Mouse (Mus musculus): ENCODE measurements around the gene Cyth3.

The Cyth3 gene

DNA sequence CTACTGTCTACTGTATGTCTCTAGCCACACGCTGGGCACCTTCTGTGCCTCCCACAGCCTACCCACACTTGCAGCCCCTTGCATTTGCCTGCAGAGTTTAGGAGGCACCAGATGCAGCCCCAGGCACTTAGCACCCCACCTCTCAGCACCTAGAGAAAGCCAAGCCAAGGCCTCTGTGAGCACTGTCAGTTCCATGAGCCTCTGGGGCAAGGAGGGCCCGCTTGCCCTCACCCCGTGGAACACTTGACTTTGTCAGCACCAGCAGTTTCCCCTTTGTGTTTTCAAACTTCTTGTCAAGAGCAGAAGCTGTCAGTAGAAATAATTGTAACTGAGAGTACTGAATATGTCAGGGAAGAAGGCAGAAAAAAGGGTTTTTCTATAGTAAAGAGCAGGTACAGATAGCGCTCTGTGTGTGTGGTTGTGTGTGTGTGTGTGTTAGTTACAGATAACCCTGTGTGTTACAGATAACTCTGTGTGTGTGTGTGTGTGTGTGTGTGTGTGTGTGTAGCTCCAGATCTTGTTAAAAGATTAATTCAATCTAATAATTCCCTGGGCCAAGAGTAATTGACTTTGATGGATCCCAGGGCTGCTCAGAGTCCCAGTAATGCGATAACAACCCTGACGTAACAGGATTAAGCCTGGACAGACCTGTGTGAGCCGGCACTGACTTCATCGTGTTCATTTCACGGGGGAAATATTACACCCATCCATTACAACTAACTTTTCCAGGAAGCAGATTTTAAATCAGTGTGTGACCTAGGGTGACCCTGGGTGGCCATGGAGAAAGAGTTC, 84.0 kb downstream of the Cyth3 start:
- no peak for DNase-seq (ENCODE audit: low spot score)

DNA sequence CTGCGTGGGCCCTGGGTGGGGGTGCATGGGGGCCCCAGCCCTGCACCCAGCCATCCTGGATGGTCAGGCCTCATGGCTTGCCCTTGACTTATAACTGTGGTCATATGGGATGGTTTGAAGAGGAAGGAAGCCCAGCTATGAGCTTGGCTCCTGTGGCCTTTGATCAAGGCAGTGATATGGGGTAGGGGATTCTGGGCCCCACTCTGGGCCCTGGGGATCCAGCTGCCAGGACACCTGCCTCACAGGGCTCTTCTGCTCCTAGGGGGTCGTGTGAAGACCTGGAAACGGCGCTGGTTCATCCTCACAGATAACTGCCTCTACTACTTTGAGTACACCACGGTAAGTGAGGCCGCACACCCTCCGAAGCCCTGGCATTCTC, 84.6 kb downstream of the Cyth3 start:
- DNase-seq (ENCODE audit: low spot score) = no peak

- peak; percentile 62 for DNase-seq (ENCODE audit: low spot score)
These were observed 89.1 kb downstream of the Cyth3 start for GRCm38 (mm10) chr5:143711326-143711725.

- no peak for DNase-seq (ENCODE audit: low spot score)
These were observed 90.0 kb downstream of the Cyth3 start for GRCm38 (mm10) chr5:143712011-143712800.

GRCm38 (mm10) chr5:143721962-143722361, 99.7 kb downstream of the Cyth3 start:
- DNase-seq (ENCODE audit: low spot score) = no peak

GRCm38 (mm10) chr5:143730915-143731314, 108.7 kb downstream of the Cyth3 start:
- DNase-seq (ENCODE audit: low spot score) = no peak

GRCm38 (mm10) chr5:143731483-143732112, 109.4 kb downstream of the Cyth3 start:
- DNase-seq (ENCODE audit: low spot score) = no peak

GRCm38 (mm10) chr5:143732180-143732891, 110.1 kb downstream of the Cyth3 start, which contains the start of gene Usp42:
Usp42 (minus strand) TSS chr5:143732280.
- DNase-seq (ENCODE audit: low spot score) = peak; percentile 92

DNA sequence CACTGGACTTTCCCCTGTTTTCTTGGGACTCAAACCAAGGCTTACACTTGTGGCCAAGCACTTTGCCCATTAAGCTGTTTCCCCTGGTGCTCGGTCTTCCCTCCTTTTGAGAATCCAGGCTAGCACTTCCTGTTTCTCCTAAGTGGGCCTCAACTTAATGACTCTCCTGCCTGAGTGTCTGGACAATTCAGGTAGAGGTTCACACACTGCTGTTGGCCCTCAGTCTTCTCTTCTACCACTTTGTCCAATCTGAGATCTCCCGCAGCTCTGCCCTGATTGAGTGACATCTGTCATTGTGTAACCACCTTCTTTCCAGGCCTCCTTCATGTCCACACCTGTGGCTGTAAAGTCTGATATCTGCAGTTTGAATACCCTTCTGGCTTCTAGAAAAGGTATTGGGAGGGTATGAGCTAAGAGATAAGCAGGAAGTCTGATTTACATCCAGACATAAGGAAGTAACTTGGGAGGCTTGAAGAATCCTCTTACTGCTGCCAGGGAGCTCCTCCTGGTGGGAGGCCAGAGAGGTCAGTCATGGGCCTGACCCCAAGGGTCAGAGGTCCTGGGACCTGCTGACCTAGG, 127.5 kb downstream of the Cyth3 start:
- DNase-seq (ENCODE audit: low spot score) = no peak

DNA sequence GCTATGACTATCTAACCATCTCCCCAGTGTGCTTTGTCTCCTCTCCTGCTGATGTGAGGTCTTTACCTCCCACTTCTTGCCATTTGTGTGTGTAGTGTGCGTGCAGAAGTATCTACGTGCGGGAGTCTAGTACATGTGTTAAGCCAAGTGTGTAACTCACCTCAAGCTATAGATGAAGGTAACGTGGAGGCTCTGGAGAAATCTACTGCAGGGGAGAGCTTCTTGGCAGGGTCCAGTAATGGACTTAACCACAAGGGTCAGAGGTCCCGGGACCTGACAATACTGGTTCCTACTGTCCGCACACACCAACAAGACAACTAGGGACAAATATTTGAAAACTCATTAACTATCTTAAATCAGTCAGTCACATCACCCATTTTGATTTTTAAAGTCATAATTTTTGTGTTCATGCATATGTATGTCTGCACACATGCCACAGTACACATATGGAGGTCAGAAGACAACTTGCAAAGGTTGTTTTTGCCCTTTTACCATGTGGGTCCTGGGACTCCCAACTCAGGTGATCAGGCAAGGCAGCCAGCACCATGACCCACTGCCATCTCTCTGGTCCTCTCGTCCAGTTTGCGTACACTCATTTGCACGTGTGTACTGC, 133.4 kb downstream of the Cyth3 start:
- no peak for DNase-seq (ENCODE audit: low spot score)

GRCm38 (mm10) chr5:143757755-143758443, 135.7 kb downstream of the Cyth3 start:
- peak; percentile 71 for DNase-seq (ENCODE audit: low spot score)

- no peak for DNase-seq (ENCODE audit: low spot score)
These were observed 137.3 kb downstream of the Cyth3 start for GRCm38 (mm10) chr5:143759554-143759953.

Measured in ovary, postnatal 14 days (tissue).